Mouse (Mus musculus) small intestine, adult 2 months (tissue): ENCODE data around the gene Znhit3.
"Not testable (repeated sequence)": the region's sequence is repeated elsewhere in the genome, so short reads cannot be mapped to it uniquely, and the experiment has no call there.

Experiments
- CTCF ChIP-seq: fragments of 200-500 bp; IDR thresholded peaks from 2 replicates; pipeline ENCODE4 v1.5.1; 2012; ENCODE audit warnings: low read depth, mild to moderate bottlenecking, control low read depth, inconsistent platforms, low read length, moderate library complexity, mixed read lengths; ENCODE audit not compliant: insufficient replicate concordance, insufficient read length; ENCODE audit errors: extremely low read depth
- POLR2A ChIP-seq: fragments of 200-500 bp; IDR thresholded peaks from 2 replicates; pipeline ENCODE4 v1.6.1; 2012; ENCODE audit warnings: low read depth, mild to moderate bottlenecking, control low read depth, inconsistent platforms, low read length, moderate library complexity

DNA sequence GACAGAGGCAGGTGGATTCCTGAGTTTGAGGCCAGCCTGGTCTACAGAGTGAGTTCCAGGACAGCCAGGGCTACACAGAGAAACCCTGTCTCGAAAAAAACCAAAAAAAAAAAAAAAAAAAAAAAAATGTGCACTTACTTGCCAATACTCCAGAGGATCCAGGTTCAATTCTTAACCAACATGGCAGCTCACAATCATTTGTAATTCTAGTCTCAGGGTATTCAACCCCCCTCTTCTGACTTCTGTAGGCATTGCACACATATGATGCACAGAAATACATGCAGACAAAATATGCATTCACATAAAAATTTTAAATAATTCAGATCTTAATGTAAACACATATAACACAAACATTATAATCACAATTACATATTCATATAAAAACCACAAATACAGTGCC, 40.1 kb downstream of the Znhit3 start:
- TF ChIP-seq CTCF, POLR2A: not testable (repeated sequence)
